ENCODE assay signal across 19 mouse cellular contexts in genomic region chrX:99582611-99583010, GRCm38 (mm10).
"Had no signal": no experiment of that assay in that cellular context is flagged by ENCODE, and none has a peak within 500 bp of the region (broad histone marks: within the 10 kb centered on the region; RNA-seq: fewer than 3 reads in every experiment).

No protein-coding gene starts in this region.

- H3K27ac ChIP-seq: liver, embryonic 13.5 days; macrophage; midbrain, embryonic 15.5 days; neural tube, embryonic 12.5 days; neural tube, embryonic 15.5 days; stomach, embryonic 15.5 days had no signal

- ATAC-seq: intestine, embryonic 16.5 days; lung, postnatal 0 days had no signal

- H3K4me1 ChIP-seq: liver, embryonic 13.5 days; neural tube, embryonic 12.5 days; neural tube, embryonic 15.5 days; stomach, embryonic 15.5 days had no signal

- DNase-seq: kidney, adult 18-20 months; kidney, adult 9 months; kidney, postnatal 14 days; kidney, postnatal 4 days; left cerebral cortex, postnatal 4 days; liver, embryonic 13.5 days; lung, embryonic 14.5 days; right cerebral cortex, adult 18-20 months; right cerebral cortex, postnatal 14 days; right cerebral cortex, postnatal 4 days had no signal

- H3K4me3 ChIP-seq: liver, embryonic 13.5 days; megakaryocyte, embryonic 14.5 days; midbrain, embryonic 10.5 days; midbrain, embryonic 15.5 days; neural tube, embryonic 12.5 days; neural tube, embryonic 15.5 days; stomach, embryonic 15.5 days had no signal

- H3K36me3 ChIP-seq: liver, embryonic 13.5 days; midbrain, embryonic 10.5 days; midbrain, embryonic 15.5 days; neural tube, embryonic 12.5 days; neural tube, embryonic 15.5 days; stomach, embryonic 15.5 days had no signal
